Mouse (Mus musculus): ENCODE measurements around the gene Trmt1.

DNA sequence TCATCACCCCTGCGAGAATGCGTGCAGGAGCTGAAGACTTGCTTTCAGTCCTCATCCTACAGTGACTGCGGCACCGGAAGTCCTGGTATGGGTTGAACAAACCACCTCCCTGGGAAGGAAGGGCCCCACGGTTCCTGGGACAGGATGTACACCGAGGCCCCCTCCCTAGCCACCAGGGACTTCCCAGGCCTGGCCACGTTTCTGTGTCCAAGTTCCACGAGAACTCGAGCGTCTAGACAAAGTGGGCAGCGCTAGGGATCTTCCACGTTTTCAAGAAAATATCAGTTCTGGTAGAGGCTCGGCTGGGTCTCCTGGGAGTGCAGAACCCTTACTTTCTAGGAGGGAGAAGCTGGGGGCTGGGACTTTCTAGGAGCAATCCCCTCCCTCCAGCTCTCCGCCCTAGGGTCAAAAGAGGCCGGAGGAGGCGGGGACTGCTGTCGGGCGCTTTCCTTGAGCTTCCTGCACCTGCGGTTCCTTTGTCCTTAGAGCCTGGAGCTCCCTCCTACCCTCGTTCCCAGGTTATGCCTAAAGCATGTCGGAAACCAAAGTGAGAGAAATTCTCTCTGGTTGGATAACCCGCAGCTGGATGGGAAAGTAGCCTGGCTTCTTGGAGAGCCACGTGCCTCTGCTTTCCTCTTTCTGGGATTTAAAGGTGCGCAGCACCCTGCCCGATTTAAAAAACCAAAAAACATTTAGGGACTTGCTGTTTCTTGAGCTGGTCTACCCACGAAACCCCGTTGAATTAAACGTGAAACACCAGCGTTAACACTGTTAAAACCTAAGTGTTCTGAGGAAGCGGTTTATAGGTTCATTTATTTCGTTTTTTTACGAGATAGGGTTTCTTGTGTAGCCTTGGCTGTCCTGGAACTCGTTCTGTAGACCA, 25.9 kb upstream of the Trmt1 start:
- TF ChIP-seq KAT2A (IDR thresholded peaks at IDR 0.05; ENCODE audit: insufficient replicate concordance, low read length) (0 out of 2 replicates have a peak, but pooled peaks have one; percentile 6), MAX (IDR thresholded peaks at IDR 0.05; ENCODE audit: low read length) (peak; percentile 76; the same call in 1 of the 2 replicates), MXI1 (IDR thresholded peaks at IDR 0.05; ENCODE audit: low read depth, low read length) (peak; percentile 86; the same call in 1 of the 2 replicates), ELF1 (IDR thresholded peaks at IDR 0.05; ENCODE audit: low read depth, low read length) (peak; percentile 72), MAFK (IDR thresholded peaks at IDR 0.05; ENCODE audit: insufficient replicate concordance, low read length) (no peak), UBTF (IDR thresholded peaks at IDR 0.05; ENCODE audit: low read depth, low read length) (no peak), USF2 (conservative IDR thresholded peaks at IDR 0.05; ENCODE audit: low read depth, low read length) (no peak)
